Mouse (Mus musculus): ENCODE measurements around the gene Galt. TPM values are rescaled to one million over a fixed set of nuclear protein-coding genes. Genes with fewer than 3 reads are reported as not detected.

Galt gene
- total and polyA plus RNA-seq, 3 experiments, result 19.1 to 23.2 (median 22.9) TPM

- peak overlapping the region; percentile 63 to 89 (median 87) for H3K4me3 ChIP-seq (replicated peaks in 1 of 3; ENCODE audit: low read depth in 2 of 3, low read length in 2 of 3, poor library complexity in 1 of 3)
- peak overlapping the region; percentile 46 for H3K27ac ChIP-seq (ENCODE audit: insufficient read depth, low read depth)
- TF ChIP-seq NRF1 (IDR thresholded peaks at IDR 0.05; ENCODE audit: low read depth, low read length) (no peak), RCOR1 (conservative IDR thresholded peaks at IDR 0.05; ENCODE audit: low read depth, low read length) (no peak), SMC3 (IDR thresholded peaks at IDR 0.05; ENCODE audit: low read depth, low read length) (no peak), EP300 (IDR thresholded peaks at IDR 0.05; ENCODE audit: low read length) (no peak), ZNF384 (IDR thresholded peaks at IDR 0.05; ENCODE audit: low read depth, low read length) (no peak), MAX (IDR thresholded peaks at IDR 0.05; ENCODE audit: low read length) (no peak), CHD1 (IDR thresholded peaks at IDR 0.05; ENCODE audit: low read depth, low read length) (peak; percentile 98), E2F4 (IDR thresholded peaks at IDR 0.05; ENCODE audit: insufficient replicate concordance, low read depth, low read length) (no peak), ZC3H11A (IDR thresholded peaks at IDR 0.05; ENCODE audit: low read depth, low read length) (no peak), KAT2A (IDR thresholded peaks at IDR 0.05; ENCODE audit: insufficient replicate concordance, low read length) (no peak), MAFK (IDR thresholded peaks at IDR 0.05; ENCODE audit: insufficient replicate concordance, low read length) (no peak), SIN3A (IDR thresholded peaks at IDR 0.05; ENCODE audit: low read length) (peak; percentile 37; the same call in 1 of the 2 replicates), MYC (IDR thresholded peaks at IDR 0.05; ENCODE audit: low read depth, low read length) (no peak), JUN (IDR thresholded peaks at IDR 0.05; ENCODE audit: insufficient read depth, low read depth, low read length) (no peak), RAD21 (IDR thresholded peaks at IDR 0.05; ENCODE audit: low read depth, low read length) (no peak), GABPA (IDR thresholded peaks at IDR 0.05; ENCODE audit: insufficient replicate concordance, low read depth, low read length) (no peak), TBP (conservative IDR thresholded peaks at IDR 0.05; ENCODE audit: low read depth, low read length) (peak; percentile 83), IRF4 (IDR thresholded peaks at IDR 0.05; ENCODE audit: low read depth, low read length) (no peak), MEF2A (IDR thresholded peaks at IDR 0.05; ENCODE audit: borderline replicate concordance, low read depth, low read length) (no peak), USF1 (IDR thresholded peaks at IDR 0.05; ENCODE audit: low read depth, low read length) (no peak), ELF1 (IDR thresholded peaks at IDR 0.05; ENCODE audit: low read depth, low read length) (peak; percentile 54), PAX5 (IDR thresholded peaks at IDR 0.05; ENCODE audit: low read length) (no peak), UBTF (IDR thresholded peaks at IDR 0.05; ENCODE audit: low read depth, low read length) (no peak), NELFE (IDR thresholded peaks at IDR 0.05; ENCODE audit: low read depth, low read length) (peak; percentile 89), POLR2AphosphoS2 (IDR thresholded peaks at IDR 0.05; ENCODE audit: low read depth, low read length) (peak; percentile 76; the same call in 1 of the 2 replicates), ZMIZ1 (IDR thresholded peaks at IDR 0.05; ENCODE audit: low read depth, low read length) (peak; percentile 59; the same call in 1 of the 2 replicates), MAZ (IDR thresholded peaks at IDR 0.05; ENCODE audit: low read depth, low read length) (peak; percentile 77; the same call in 1 of the 2 replicates), BHLHE40 (IDR thresholded peaks at IDR 0.05; ENCODE audit: low read depth, low read length) (no peak), USF2 (conservative IDR thresholded peaks at IDR 0.05; ENCODE audit: low read depth, low read length) (no peak), ETS1 (conservative IDR thresholded peaks at IDR 0.05; ENCODE audit: low read depth, low read length) (no peak), CHD2 (IDR thresholded peaks at IDR 0.05; ENCODE audit: low read length) (no peak; the same call in 1 of the 2 replicates), CTCF (conservative IDR thresholded peaks at IDR 0.05 in 1 of 2, IDR thresholded peaks at IDR 0.05 in 1 of 2; ENCODE audit: low read depth in 2 of 2, low read length in 2 of 2) (no peak), MXI1 (IDR thresholded peaks at IDR 0.05; ENCODE audit: low read depth, low read length) (no peak), POLR2A (IDR thresholded peaks at IDR 0.05; ENCODE audit: low read depth, low read length) (peak; percentile 96), HCFC1 (IDR thresholded peaks at IDR 0.05; ENCODE audit: low read depth, low read length) (peak; percentile 64), TCF12 (IDR thresholded peaks at IDR 0.05; ENCODE audit: low read depth, low read length) (peak; percentile 73), ZKSCAN1 (IDR thresholded peaks at IDR 0.05; ENCODE audit: borderline replicate concordance, low read depth, low read length) (no peak), JUND (conservative IDR thresholded peaks at IDR 0.05; ENCODE audit: low read depth, low read length) (no peak)
- H3K9me3 ChIP-seq (replicated peaks; ENCODE audit: low read length), result peaks cover 11% of the 10 kb centered on the region
- peaks cover 28% of the 10 kb centered on the region for H3K27me3 ChIP-seq (replicated peaks)
- 0 out of 2 replicates have a peak, but pooled peaks cover 8% of the 10 kb centered on the region for H3K79me2 ChIP-seq (replicated peaks; ENCODE audit: control insufficient read depth, extremely low read depth, insufficient read depth, poor library complexity, severe bottlenecking)
- in situ Hi-C loops (cut with MboI; ENCODE audit: low pct_ligation_motif_present, low pct_unique_long_range_greater_than_20kb, low sequenced_read_pairs) (no loop called here), dilution Hi-C loops (cut with MboI; ENCODE audit: extremely low pct_ligation_motif_present, extremely low pct_unique_long_range_greater_than_20kb, low sequenced_read_pairs) (no loop called here)
- H3K36me3 ChIP-seq (replicated peaks in 1 of 2; ENCODE audit: control insufficient read depth in 1 of 2, insufficient read depth in 1 of 2, low read length in 1 of 2), result peaks cover 13 to 19% of the 10 kb centered on the region in 2 experiments
- peak overlapping the region; percentile 62 for H3K4me2 ChIP-seq (ENCODE audit: insufficient read depth, low read depth, poor library complexity, severe bottlenecking)
- peak; percentile 97 for DNase-seq (ENCODE audit: extremely low read depth)
- H3K9ac ChIP-seq (ENCODE audit: insufficient read depth, low read depth), result peak overlapping the region; percentile 47
- peaks cover 8 to 15% of the 10 kb centered on the region in 2 experiments; a peak in 3 of 4 replicates for H3K4me1 ChIP-seq (ENCODE audit: control insufficient read depth in 1 of 2, insufficient read depth in 2 of 2)
These were observed 13.9 kb upstream of the Galt start for GRCm38 (mm10) chr4:41741158-41741560.

Measured in CH12.LX (cell line).